Mouse (Mus musculus): ENCODE measurements around the gene C530008M17Rik.

DNA sequence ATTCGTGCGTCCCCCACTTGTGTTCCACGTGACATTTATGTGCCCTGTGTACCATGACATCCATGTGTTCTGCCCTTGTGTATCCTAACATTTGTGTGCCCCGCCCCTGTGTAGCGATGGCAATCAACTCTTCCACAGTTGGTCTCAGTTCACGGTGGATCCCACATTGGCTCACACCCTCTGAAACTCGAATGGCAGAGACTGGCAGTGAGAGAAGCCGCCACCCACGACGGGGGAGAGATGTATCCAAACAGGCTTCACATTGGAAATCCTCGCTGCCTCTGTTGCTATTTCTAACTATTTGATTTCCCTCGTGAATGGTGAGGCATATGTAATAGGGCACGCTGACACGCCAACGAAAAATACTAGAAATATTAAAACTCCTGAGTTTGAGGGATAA, 161.4 kb downstream of the C530008M17Rik start:
- no peak for TF ChIP-seq CTCF (conservative IDR thresholded peaks at IDR 0.05; ENCODE audit: insufficient read depth, insufficient read length, low read depth, low read length)
- TF ChIP-seq POLR2A (IDR thresholded peaks at IDR 0.05; ENCODE audit: low read depth, low read length) = no peak
